Mouse (Mus musculus): ENCODE measurements around the gene Lag3.

DNA sequence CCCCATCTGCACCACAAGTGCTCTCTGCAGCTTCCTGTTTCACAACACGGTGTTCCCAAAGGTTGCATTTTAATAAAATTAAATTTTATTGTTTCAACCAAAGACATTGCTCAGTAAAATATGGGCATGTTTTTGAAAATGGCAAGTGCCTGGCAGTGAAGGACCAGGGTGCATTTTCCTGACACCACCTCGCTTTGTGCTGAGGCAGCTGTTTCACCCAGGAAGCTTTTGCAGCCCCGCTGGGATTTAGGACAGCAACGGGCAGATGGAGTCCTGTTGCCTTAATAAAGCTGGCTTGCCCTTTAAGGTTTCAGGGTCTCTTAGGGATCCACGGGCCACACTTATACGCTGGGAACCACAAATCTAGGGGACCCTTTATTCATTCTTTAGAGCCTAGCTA, 20.5 kb downstream of the Lag3 start:
- TF ChIP-seq GATA1 (IDR thresholded peaks at IDR 0.05; ENCODE audit: low read length) (no peak), TAL1 (IDR thresholded peaks at IDR 0.05; ENCODE audit: low read length) (no peak)

Measured in erythroblast, embryonic 14.5 days (primary cell).